In genomic region chr11:103116959-103117590, GRCm38 (mm10) we compare ENCODE assay signal across 8 mouse cellular contexts. TPM values are rescaled to one million over a fixed set of nuclear protein-coding genes. Genes with fewer than 3 reads are reported as not detected.
A peak's percentile ranks its signal among the peaks of the same experiment; 100 is the strongest.
DNase-seq lines count a peak whose midpoint lies in the region; ATAC-seq lines count a peak whose summit lies in the region.

No protein-coding gene starts in this region.

- peak overlapping the region; percentile 83 for H3K9ac ChIP-seq in embryonic facial prominence, embryonic 13.5 days
- peak overlapping the region; percentile 72 for H3K9ac ChIP-seq in heart, embryonic 11.5 days (ENCODE audit: low read depth, low read length)
- H3K9ac ChIP-seq in kidney, embryonic 16.5 days (replicated peaks; ENCODE audit: low read length), result peak overlapping the region; percentile 90
- H3K9ac ChIP-seq in liver, embryonic 16.5 days (ENCODE audit: low read depth, low read length), result peak overlapping the region; percentile 78
- peak overlapping the region; percentile 65 for H3K9ac ChIP-seq in neural tube, embryonic 11.5 days (ENCODE audit: low read length)
- peak overlapping the region; percentile 89 for H3K9ac ChIP-seq in stomach, embryonic 16.5 days (ENCODE audit: low read length)

- peaks cover 28% of the 10 kb centered on the region for H3K4me1 ChIP-seq in embryonic facial prominence, embryonic 13.5 days
- peaks cover 14% of the 10 kb centered on the region; the same call in 1 of the 2 replicates for H3K4me1 ChIP-seq in heart, embryonic 11.5 days (ENCODE audit: control insufficient read depth, insufficient read depth, low read length)
- H3K4me1 ChIP-seq in kidney, embryonic 16.5 days (ENCODE audit: insufficient read depth, low read length), result peaks cover 23% of the 10 kb centered on the region
- peaks cover 25% of the 10 kb centered on the region for H3K4me1 ChIP-seq in liver, embryonic 16.5 days (ENCODE audit: control insufficient read depth, low read depth, low read length)
- H3K4me1 ChIP-seq in neural tube, embryonic 11.5 days (ENCODE audit: control insufficient read depth, insufficient read depth, low read length), result peaks cover 12% of the 10 kb centered on the region
- H3K4me1 ChIP-seq in stomach, embryonic 16.5 days (ENCODE audit: control insufficient read depth, insufficient read depth, low read length), result peaks cover 29% of the 10 kb centered on the region

- no peaks in the 10 kb centered on the region for H3K36me3 ChIP-seq in embryonic facial prominence, embryonic 13.5 days
- no peaks in the 10 kb centered on the region for H3K36me3 ChIP-seq in heart, embryonic 11.5 days (ENCODE audit: control insufficient read depth, insufficient read depth, low read length)
- H3K36me3 ChIP-seq in kidney, embryonic 16.5 days (ENCODE audit: insufficient read depth, low read length), result no peaks in the 10 kb centered on the region
- no peaks in the 10 kb centered on the region for H3K36me3 ChIP-seq in liver, embryonic 16.5 days (ENCODE audit: control insufficient read depth, insufficient read depth)
- no peaks in the 10 kb centered on the region for H3K36me3 ChIP-seq in neural tube, embryonic 11.5 days (ENCODE audit: control insufficient read depth, insufficient read depth, low read length)
- H3K36me3 ChIP-seq in stomach, embryonic 16.5 days (ENCODE audit: control insufficient read depth, insufficient read depth, low read length), result no peaks in the 10 kb centered on the region

- no peaks in the 10 kb centered on the region for H3K9me3 ChIP-seq in embryonic facial prominence, embryonic 13.5 days
- no peaks in the 10 kb centered on the region for H3K9me3 ChIP-seq in heart, embryonic 11.5 days (replicated peaks; ENCODE audit: control insufficient read depth, low read length)
- H3K9me3 ChIP-seq in kidney, embryonic 16.5 days (ENCODE audit: low read length), result no peaks in the 10 kb centered on the region
- H3K9me3 ChIP-seq in liver, embryonic 16.5 days (replicated peaks; ENCODE audit: control insufficient read depth, low read length), result no peaks in the 10 kb centered on the region
- H3K9me3 ChIP-seq in neural tube, embryonic 11.5 days (ENCODE audit: control insufficient read depth, low read length), result no peaks in the 10 kb centered on the region
- H3K9me3 ChIP-seq in stomach, embryonic 16.5 days (replicated peaks; ENCODE audit: control insufficient read depth, low read length), result no peaks in the 10 kb centered on the region

- ATAC-seq in embryonic facial prominence, embryonic 13.5 days (ENCODE audit: insufficient number of reproducible peaks, insufficient read depth, low FRiP score, low TSS enrichment, low read depth), result no peak
- ATAC-seq in heart, embryonic 11.5 days (replicated peaks; ENCODE audit: insufficient number of reproducible peaks, low FRiP score, low TSS enrichment), result peak; percentile 44; the same call in 1 of the 2 replicates
- ATAC-seq in kidney, embryonic 16.5 days (ENCODE audit: low FRiP score, low TSS enrichment), result peak; percentile 43
- peak; percentile 9; the same call in 1 of the 2 replicates for ATAC-seq in liver, embryonic 16.5 days (ENCODE audit: low read depth)
- ATAC-seq in neural tube, embryonic 11.5 days (ENCODE audit: insufficient read depth, low FRiP score, low TSS enrichment), result 0 out of 2 replicates have a peak, but pooled peaks have one; percentile 21
- ATAC-seq in stomach, embryonic 16.5 days (ENCODE audit: insufficient read depth, low FRiP score), result peak; percentile 12; the same call in 1 of the 2 replicates

- WGBS in embryonic facial prominence, embryonic 13.5 days, result under 1% methylated on average over 35 of the region's 35 CpGs
- WGBS in heart, embryonic 11.5 days (ENCODE audit: insufficient replicate concordance), result under 1% methylated on average over 35 of the region's 35 CpGs
- WGBS in kidney, embryonic 16.5 days, result under 1% methylated on average over 35 of the region's 35 CpGs
- under 1% methylated on average over 35 of the region's 35 CpGs for WGBS in liver, embryonic 16.5 days (ENCODE audit: insufficient replicate concordance)
- under 1% methylated on average over 35 of the region's 35 CpGs for WGBS in neural tube, embryonic 11.5 days
- under 1% methylated on average over 35 of the region's 35 CpGs for WGBS in stomach, embryonic 16.5 days

- H3K4me2 ChIP-seq in embryonic facial prominence, embryonic 13.5 days, result peak overlapping the region; percentile 90
- H3K4me2 ChIP-seq in heart, embryonic 11.5 days, result peak overlapping the region; percentile 77
- H3K4me2 ChIP-seq in kidney, embryonic 16.5 days (replicated peaks; ENCODE audit: low read depth, low read length), result peak overlapping the region; percentile 90
- H3K4me2 ChIP-seq in liver, embryonic 16.5 days (ENCODE audit: low read depth, low read length), result peak overlapping the region; percentile 81
- H3K4me2 ChIP-seq in neural tube, embryonic 11.5 days (ENCODE audit: low read depth), result peak overlapping the region; percentile 94
- peak overlapping the region; percentile 69 for H3K4me2 ChIP-seq in stomach, embryonic 16.5 days (ENCODE audit: low read depth, low read length)

- peaks cover 10% of the 10 kb centered on the region for H3K27me3 ChIP-seq in embryonic facial prominence, embryonic 13.5 days
- H3K27me3 ChIP-seq in heart, embryonic 11.5 days (ENCODE audit: control insufficient read depth, insufficient read depth, low read length), result no peaks in the 10 kb centered on the region; the same call in 1 of the 2 replicates
- H3K27me3 ChIP-seq in kidney, embryonic 16.5 days (ENCODE audit: insufficient read depth, low read length), result no peaks in the 10 kb centered on the region
- H3K27me3 ChIP-seq in liver, embryonic 16.5 days (ENCODE audit: control insufficient read depth, insufficient read depth, low read depth, low read length), result no peaks in the 10 kb centered on the region
- peaks cover 13% of the 10 kb centered on the region for H3K27me3 ChIP-seq in neural tube, embryonic 11.5 days (ENCODE audit: control insufficient read depth, insufficient read depth, low read length)
- H3K27me3 ChIP-seq in stomach, embryonic 16.5 days (ENCODE audit: control insufficient read depth, insufficient read depth, low read length), result no peaks in the 10 kb centered on the region

- peak; percentile 85 for DNase-seq in 3T3-L1 (ENCODE audit: low read depth, low spot score)
- DNase-seq in adrenal gland, postnatal 36 days, result peak; percentile 83 to 87
- DNase-seq in neural tube, embryonic 11.5 days (ENCODE audit: low spot score), result peak; percentile 75

- peak overlapping the region; percentile 72 for H3K4me3 ChIP-seq in embryonic facial prominence, embryonic 13.5 days
- peak overlapping the region; percentile 58 for H3K4me3 ChIP-seq in heart, embryonic 11.5 days (ENCODE audit: low read depth, low read length)
- peak overlapping the region; percentile 83 for H3K4me3 ChIP-seq in kidney, embryonic 16.5 days (ENCODE audit: low read length)
- H3K4me3 ChIP-seq in liver, embryonic 16.5 days (ENCODE audit: low read depth, low read length), result peak overlapping the region; percentile 66
- peak overlapping the region; percentile 42 for H3K4me3 ChIP-seq in neural tube, embryonic 11.5 days (ENCODE audit: low read depth, low read length)
- H3K4me3 ChIP-seq in stomach, embryonic 16.5 days (replicated peaks; ENCODE audit: low read length), result peak overlapping the region; percentile 69

- H3K27ac ChIP-seq in embryonic facial prominence, embryonic 13.5 days, result peak overlapping the region; percentile 85
- peak overlapping the region; percentile 82 for H3K27ac ChIP-seq in heart, embryonic 11.5 days (ENCODE audit: low read depth, low read length)
- peak overlapping the region; percentile 81 for H3K27ac ChIP-seq in kidney, embryonic 16.5 days (ENCODE audit: low read length)
- H3K27ac ChIP-seq in liver, embryonic 16.5 days (ENCODE audit: low read length), result peak overlapping the region; percentile 89
- H3K27ac ChIP-seq in neural tube, embryonic 11.5 days (ENCODE audit: low read depth, low read length), result no peak overlapping the region
- peak overlapping the region; percentile 80 for H3K27ac ChIP-seq in stomach, embryonic 16.5 days (ENCODE audit: low read length)

RNA-seq across cellular contexts. Expression of gene Hexim1, which starts 1.0 kb away (rescaled TPM):
- 10 to 100 TPM; 68.8 to 72.2 TPM for total RNA-seq in adrenal gland, postnatal 36 days (2021)
- 5.2 and 6.9 TPM in 2 replicates for polyA plus RNA-seq in embryonic facial prominence, embryonic 13.5 days (2015; fragmentation: Nextera tagmentation; extraction: Ambion mirVana)
- polyA plus RNA-seq in heart, embryonic 11.5 days (2014; fragmentation: Nextera tagmentation; extraction: Ambion mirVana), result 4.2 and 4.4 TPM in 2 replicates
- 5.5 and 6.6 TPM in 2 replicates for polyA plus RNA-seq in kidney, embryonic 16.5 days (2015; fragmentation: Nextera tagmentation; extraction: Ambion mirVana)
- 1.7 and 1.9 TPM in 2 replicates for polyA plus RNA-seq in liver, embryonic 16.5 days (2015; fragmentation: Nextera tagmentation; extraction: Ambion mirVana)
- 3.6 and 3.9 TPM in 2 replicates for polyA plus RNA-seq in neural tube, embryonic 11.5 days (2014; fragmentation: Nextera tagmentation; extraction: Ambion mirVana)
- polyA plus RNA-seq in stomach, embryonic 16.5 days (2015; fragmentation: Nextera tagmentation; extraction: Ambion mirVana), result 4.7 and 5.7 TPM in 2 replicates

RNA-seq across cellular contexts. Expression of gene Hexim2, which starts 15.2 kb away (rescaled TPM):
- 1 to 10 TPM; 3.5 to 5.9 TPM for total RNA-seq in adrenal gland, postnatal 36 days (2021)
- 15.0 and 16.2 TPM in 2 replicates for polyA plus RNA-seq in embryonic facial prominence, embryonic 13.5 days (2015; fragmentation: Nextera tagmentation; extraction: Ambion mirVana)
- polyA plus RNA-seq in heart, embryonic 11.5 days (2014; fragmentation: Nextera tagmentation; extraction: Ambion mirVana), result 3.5 and 5.6 TPM in 2 replicates
- 11.3 and 11.8 TPM in 2 replicates for polyA plus RNA-seq in kidney, embryonic 16.5 days (2015; fragmentation: Nextera tagmentation; extraction: Ambion mirVana)
- polyA plus RNA-seq in liver, embryonic 16.5 days (2015; fragmentation: Nextera tagmentation; extraction: Ambion mirVana), result 5.2 and 5.7 TPM in 2 replicates
- polyA plus RNA-seq in neural tube, embryonic 11.5 days (2014; fragmentation: Nextera tagmentation; extraction: Ambion mirVana), result 5.8 and 7.5 TPM in 2 replicates
- 6.3 and 7.9 TPM in 2 replicates for polyA plus RNA-seq in stomach, embryonic 16.5 days (2015; fragmentation: Nextera tagmentation; extraction: Ambion mirVana)

RNA-seq across cellular contexts. Expression of gene Acbd4, which starts 15.6 kb away (rescaled TPM):
- 100 to 1,000 TPM; 118 to 127 TPM for total RNA-seq in adrenal gland, postnatal 36 days (2021)
- 16.6 and 17.4 TPM in 2 replicates for polyA plus RNA-seq in embryonic facial prominence, embryonic 13.5 days (2015; fragmentation: Nextera tagmentation; extraction: Ambion mirVana)
- 11.2 and 11.8 TPM in 2 replicates for polyA plus RNA-seq in heart, embryonic 11.5 days (2014; fragmentation: Nextera tagmentation; extraction: Ambion mirVana)
- 28.7 and 29.9 TPM in 2 replicates for polyA plus RNA-seq in kidney, embryonic 16.5 days (2015; fragmentation: Nextera tagmentation; extraction: Ambion mirVana)
- polyA plus RNA-seq in liver, embryonic 16.5 days (2015; fragmentation: Nextera tagmentation; extraction: Ambion mirVana), result 51.3 and 54.4 TPM in 2 replicates
- polyA plus RNA-seq in neural tube, embryonic 11.5 days (2014; fragmentation: Nextera tagmentation; extraction: Ambion mirVana), result 4.4 and 6.4 TPM in 2 replicates
- polyA plus RNA-seq in stomach, embryonic 16.5 days (2015; fragmentation: Nextera tagmentation; extraction: Ambion mirVana), result 31.0 and 36.4 TPM in 2 replicates

RNA-seq across cellular contexts. Expression of gene Plcd3, which starts 15.6 kb away (rescaled TPM):
- total RNA-seq in adrenal gland, postnatal 36 days (2021), result 10 to 100 TPM; 10.1 to 11.1 TPM
- polyA plus RNA-seq in embryonic facial prominence, embryonic 13.5 days (2015; fragmentation: Nextera tagmentation; extraction: Ambion mirVana), result 5.3 and 7.2 TPM in 2 replicates
- 3.0 and 3.5 TPM in 2 replicates for polyA plus RNA-seq in heart, embryonic 11.5 days (2014; fragmentation: Nextera tagmentation; extraction: Ambion mirVana)
- polyA plus RNA-seq in kidney, embryonic 16.5 days (2015; fragmentation: Nextera tagmentation; extraction: Ambion mirVana), result 8.2 and 8.7 TPM in 2 replicates
- polyA plus RNA-seq in liver, embryonic 16.5 days (2015; fragmentation: Nextera tagmentation; extraction: Ambion mirVana), result 0.40 and 0.58 TPM in 2 replicates
- polyA plus RNA-seq in neural tube, embryonic 11.5 days (2014; fragmentation: Nextera tagmentation; extraction: Ambion mirVana), result 0.80 and 0.90 TPM in 2 replicates
- polyA plus RNA-seq in stomach, embryonic 16.5 days (2015; fragmentation: Nextera tagmentation; extraction: Ambion mirVana), result 5.2 and 6.5 TPM in 2 replicates

RNA-seq across cellular contexts. Expression of gene Fmnl1, which starts 53.8 kb away (rescaled TPM):
- 10 to 100 TPM; 16.4 to 17.3 TPM for total RNA-seq in adrenal gland, postnatal 36 days (2021)
- 1.7 and 2.4 TPM in 2 replicates for polyA plus RNA-seq in embryonic facial prominence, embryonic 13.5 days (2015; fragmentation: Nextera tagmentation; extraction: Ambion mirVana)
- 0.79 and 1.1 TPM in 2 replicates for polyA plus RNA-seq in heart, embryonic 11.5 days (2014; fragmentation: Nextera tagmentation; extraction: Ambion mirVana)
- 2.4 and 3.4 TPM in 2 replicates for polyA plus RNA-seq in kidney, embryonic 16.5 days (2015; fragmentation: Nextera tagmentation; extraction: Ambion mirVana)
- 5.2 and 6.3 TPM in 2 replicates for polyA plus RNA-seq in liver, embryonic 16.5 days (2015; fragmentation: Nextera tagmentation; extraction: Ambion mirVana)
- polyA plus RNA-seq in neural tube, embryonic 11.5 days (2014; fragmentation: Nextera tagmentation; extraction: Ambion mirVana), result 0.78 and 1.2 TPM in 2 replicates
- 3.5 and 4.4 TPM in 2 replicates for polyA plus RNA-seq in stomach, embryonic 16.5 days (2015; fragmentation: Nextera tagmentation; extraction: Ambion mirVana)
